Mouse (Mus musculus): ENCODE data around the gene Exoc3l2. TPM values are rescaled to one million over a fixed set of nuclear protein-coding genes. Genes with fewer than 3 reads are reported as not detected.

Exoc3l2 gene
- total RNA-seq, 2 experiments from 2014 or later, result 41.1 to 49.6 TPM

- peak; percentile 38 to 44 for DNase-seq
Observed at GRCm38 (mm10) chr7:19456628-19457027, 6.5 kb upstream of the Exoc3l2 start.

- no peak for DNase-seq
Observed at GRCm38 (mm10) chr7:19457414-19458071, 5.6 kb upstream of the Exoc3l2 start.

DNA sequence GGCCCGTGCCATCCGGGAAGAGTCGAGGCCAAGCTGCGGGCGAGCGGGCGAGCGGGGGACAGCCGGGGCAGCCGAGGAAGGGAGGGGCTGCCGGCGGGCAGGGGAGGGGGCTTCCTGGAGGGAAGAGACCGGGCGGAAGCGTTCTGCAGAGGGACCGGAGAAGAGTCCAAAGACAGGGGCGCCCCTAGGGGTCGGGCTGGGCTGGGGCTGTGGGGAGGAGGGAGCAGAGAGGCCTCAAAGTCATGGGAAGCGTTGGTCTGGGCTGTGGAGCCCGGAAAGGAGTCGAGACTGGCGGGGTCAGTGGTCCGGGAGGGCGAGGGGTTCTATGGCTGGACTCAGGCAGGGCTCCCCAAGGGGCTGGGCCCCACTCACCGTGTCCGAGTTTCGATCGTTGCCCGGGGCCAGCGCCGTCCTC is 5.1 kb upstream of the Exoc3l2 start:
- DNase-seq, result peak; percentile 60 to 75

DNA sequence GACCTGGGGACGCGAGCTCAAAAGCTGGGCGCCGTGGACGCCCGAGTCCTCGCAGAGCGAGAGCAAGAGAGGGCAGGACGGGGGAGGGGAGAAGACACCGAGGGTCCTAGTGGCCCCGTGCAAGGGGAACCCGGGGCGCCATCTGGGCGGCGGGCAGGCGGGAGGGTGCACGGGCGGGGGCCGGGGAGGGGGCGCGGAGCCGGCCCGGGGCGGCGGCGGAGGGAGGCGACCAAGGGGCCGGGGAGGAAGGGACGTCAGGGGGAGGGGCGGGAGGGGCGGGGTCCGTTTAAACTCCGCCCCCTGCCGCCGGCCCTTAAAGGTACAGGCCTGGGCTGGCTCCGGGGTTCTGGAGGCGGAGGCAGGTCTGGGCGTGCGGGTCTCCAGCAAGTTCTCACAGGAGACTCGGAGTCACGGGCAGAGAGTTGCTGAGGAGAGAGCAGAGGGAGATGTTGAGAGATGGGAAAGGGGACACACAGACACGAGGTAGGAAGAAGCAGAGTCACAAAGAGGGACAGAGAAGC is 4.5 kb upstream of the Exoc3l2 start, which contains the start of gene Mark4:
TSS of gene Mark4 (minus strand) at position 231 of the 521 bp plus-strand sequence.
- peak; percentile 87 to 90 for DNase-seq

- no peak for DNase-seq
Observed at GRCm38 (mm10) chr7:19459144-19459870, 3.8 kb upstream of the Exoc3l2 start.

DNA sequence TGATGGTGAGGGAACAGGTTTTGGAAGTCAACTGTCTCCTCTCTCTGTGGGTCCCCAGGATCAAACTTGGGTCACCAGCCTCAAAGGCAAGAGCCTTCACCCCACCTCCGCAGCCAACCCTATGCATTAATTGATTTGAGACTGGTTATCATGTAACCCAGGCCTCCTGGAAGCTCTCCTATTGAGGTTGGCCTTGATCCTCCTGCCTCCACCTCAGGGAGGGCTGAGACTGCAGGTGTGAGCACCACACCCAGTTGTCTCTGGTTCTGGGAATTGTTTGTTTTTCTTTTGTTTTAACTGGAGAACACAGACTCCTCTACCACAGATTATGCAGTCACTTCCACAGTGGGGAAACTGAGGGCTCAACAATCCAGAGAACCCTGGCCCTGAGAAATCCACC is 2.6 kb upstream of the Exoc3l2 start:
- DNase-seq, result no peak

DNA sequence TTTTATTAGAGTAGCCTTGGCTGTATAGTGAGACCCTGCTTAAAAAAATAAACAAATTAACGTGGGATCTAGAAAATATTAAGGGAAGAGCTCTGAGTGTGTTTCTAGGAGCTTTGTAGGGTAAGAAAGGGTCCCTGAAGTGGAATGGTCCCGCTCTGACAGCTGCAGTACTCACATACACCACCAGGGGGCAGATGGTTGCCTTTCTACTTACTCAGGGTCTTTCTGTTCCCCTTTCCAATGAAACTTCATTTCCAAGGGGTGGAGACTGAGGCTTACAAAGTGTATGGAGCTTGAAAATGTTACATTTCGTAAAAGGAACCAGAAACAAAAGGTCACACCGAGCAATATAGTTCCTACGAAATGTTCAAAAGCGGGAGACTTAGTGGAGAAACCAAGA is 1.6 kb upstream of the Exoc3l2 start:
- DNase-seq, result peak; percentile 81 to 87

DNA sequence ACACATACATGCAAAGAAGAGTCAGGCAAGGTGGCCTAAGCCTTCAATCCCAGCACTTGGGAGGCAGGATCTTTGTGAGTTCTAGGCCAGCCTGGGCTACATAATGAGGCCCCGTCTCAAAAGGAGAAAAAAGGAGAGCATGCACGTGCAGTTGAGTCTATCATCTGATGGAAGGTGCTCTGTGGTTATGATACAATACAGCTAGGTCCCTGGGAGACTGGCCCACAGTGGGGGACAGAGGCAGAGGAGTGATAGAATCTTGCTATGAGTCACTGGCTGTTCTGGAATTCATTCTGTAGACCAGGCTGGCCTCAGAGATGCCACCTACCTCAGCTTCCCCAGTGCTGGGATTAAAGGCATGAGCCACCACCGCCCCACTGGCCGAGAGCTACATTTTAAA is 688 bp upstream of the Exoc3l2 start:
- no peak for DNase-seq

- peak; percentile 40 to 48 for DNase-seq
Observed at GRCm38 (mm10) chr7:19464367-19465307, 1.5 kb downstream of the Exoc3l2 start.

DNA sequence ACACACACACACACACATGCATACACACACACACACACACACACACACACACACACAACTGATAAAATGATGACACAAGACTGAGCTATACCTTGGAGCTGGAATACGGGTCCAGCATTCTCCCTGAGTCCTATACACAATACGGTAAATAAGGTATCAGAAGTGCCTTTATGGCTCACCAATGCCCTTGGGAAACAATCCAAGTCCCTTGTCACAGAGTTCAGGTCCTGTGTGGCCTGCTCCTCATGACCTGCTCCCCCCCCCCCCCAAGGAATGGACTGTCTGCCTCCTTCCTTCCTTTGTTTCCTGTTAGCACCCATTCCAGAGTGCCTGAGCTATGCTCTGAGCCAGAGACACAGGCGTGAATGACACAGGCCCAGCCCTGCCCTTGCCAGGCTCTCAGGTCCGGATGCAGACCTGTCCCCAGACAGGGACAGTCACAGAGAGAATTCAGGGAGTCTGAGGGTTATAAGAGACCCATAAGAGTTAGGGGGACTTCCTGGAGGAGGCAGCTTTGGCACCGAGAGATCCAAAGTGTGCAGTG is 3.5 kb downstream of the Exoc3l2 start:
- DNase-seq, result peak; percentile 44 to 49

DNA sequence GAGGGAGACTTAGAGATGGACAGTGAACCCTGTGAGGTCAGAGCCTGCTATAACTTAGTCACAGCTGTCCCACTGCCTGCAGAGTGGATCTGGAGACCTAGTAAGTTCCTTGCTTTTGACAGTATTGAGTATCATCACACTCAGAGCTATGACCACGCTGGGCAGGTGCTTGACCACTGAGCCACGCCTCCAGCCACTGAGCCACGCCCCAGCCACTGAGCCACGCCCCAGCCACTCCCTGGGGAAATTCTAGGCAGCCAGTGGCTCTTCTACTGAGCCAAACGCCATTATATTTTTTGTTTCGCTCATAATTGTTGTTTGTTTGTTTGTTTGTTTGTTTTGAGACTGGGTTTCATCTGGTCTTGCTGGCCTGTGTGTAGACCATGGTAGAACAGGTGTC is 4.5 kb downstream of the Exoc3l2 start:
- DNase-seq, result peak in 1 of 2 experiments; percentile 63

DNA sequence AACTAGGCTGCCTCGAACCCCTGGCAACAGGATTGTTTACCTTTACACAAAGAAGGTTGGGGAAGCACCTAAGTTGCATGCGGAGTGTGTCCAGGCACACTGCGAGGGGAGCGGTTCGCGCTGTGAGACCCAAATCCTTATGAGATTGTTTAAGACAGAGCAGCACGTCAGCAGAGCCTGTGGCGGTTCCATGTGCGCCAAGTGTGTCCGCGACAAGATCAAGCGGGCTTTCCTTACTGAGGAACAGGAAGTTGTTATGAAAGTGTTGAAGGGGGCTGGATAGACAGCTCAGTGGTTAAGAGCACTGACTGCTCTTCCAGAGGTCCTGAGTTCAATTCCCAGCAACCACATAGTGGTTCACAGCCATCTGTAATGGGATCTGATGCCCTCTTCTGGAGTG is 5.1 kb downstream of the Exoc3l2 start:
- DNase-seq, result no peak

- DNase-seq, result no peak
Observed at GRCm38 (mm10) chr7:19469404-19469803, 6.3 kb downstream of the Exoc3l2 start.

GRCm38 (mm10) chr7:19470308-19470707 is 7.2 kb downstream of the Exoc3l2 start:
- DNase-seq, result no peak

- DNase-seq, result peak; percentile 54 to 77
Observed at GRCm38 (mm10) chr7:19472403-19472802, 9.3 kb downstream of the Exoc3l2 start.

DNA sequence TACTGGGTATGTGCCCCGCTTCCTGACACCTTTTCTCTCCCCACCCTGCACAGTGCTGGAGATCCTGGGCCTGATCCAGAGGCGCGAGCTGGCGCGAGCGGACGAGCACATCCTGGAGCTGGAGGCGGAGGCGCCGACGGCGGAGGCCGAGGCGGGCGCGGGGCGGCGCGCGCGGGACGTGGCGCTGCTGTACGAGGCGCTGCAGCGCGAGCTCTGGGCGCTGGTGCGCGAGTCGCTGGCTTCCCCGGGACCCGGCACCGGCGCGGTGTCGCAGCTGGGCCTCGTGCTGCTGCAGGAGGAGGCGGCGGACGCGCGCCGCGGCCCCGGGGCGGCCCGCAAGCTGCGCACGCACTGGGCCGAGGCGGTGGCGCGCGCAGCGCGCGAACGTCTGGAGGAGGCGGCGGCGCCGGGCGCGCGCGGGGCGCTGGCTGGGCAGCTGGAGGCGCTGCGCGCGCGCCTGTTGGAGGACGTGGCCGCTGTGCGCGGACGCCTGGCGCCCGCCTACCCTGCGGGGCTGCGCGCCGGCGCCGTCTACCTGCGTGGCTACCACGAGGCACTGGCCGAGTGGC is 10.8 kb downstream of the Exoc3l2 start:
- peak; percentile 87 to 91 for DNase-seq

DNA sequence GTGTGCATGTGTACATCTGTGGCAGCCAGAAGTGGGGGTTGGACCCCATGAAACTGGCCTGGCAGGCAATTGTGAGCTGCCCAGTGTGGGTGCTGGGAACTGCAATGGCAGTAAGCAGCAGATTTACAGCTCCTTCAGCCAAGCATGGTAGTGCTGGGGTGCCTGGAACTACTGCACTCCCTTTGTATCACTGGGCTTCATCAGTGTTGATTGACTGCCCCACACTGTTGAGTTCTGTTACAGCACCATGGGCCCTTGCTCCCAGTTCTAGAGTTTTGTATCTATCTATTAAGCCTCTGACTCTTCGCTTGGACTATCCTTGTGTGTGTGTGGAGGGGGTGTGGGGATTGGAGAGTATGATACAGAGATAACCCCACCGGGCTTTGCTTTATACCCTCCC is 14.0 kb downstream of the Exoc3l2 start:
- DNase-seq, result no peak

GRCm38 (mm10) chr7:19477624-19478384 is 14.7 kb downstream of the Exoc3l2 start:
- DNase-seq, result peak; percentile 49 to 62

GRCm38 (mm10) chr7:19483281-19483680 is 20.1 kb downstream of the Exoc3l2 start:
- no peak for DNase-seq

DNA sequence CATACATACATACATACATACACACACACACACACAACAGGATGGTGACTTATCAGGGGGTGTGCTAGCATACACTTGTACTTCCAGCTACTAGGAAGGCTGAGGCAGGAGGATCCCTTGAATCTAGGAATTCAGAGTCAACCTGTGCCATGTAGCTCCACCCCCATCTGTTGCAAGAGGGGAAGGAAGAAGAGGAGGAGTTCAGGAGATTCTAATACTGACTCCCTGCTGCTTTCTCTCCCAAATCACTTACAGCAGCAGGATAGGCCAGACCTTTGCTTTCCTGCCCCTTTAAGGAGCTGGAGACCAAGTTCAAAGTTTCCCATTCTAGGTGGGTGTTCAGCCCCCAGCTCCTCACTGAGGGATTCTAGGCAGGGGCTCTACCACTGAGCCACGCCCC is 22.4 kb downstream of the Exoc3l2 start:
- DNase-seq, result no peak

DNA sequence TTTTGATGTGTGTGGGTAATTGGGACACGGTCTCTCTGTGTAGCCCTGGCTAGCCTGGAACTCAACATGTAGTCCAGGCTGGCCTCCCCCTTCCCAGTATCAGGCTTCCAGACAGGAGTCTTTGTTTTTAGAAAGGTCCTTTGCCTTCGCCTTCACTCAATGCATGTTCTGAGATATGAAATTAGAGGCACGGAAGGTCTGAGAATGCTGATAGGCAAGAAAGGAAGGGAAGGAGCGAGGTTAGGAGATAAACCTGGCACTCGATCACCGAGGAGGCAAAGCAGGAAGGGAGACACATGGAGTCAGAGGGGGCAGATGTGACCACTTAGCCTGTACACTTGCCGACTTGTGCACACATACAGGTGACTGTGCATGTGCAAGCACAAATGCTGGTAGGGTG is 23.4 kb downstream of the Exoc3l2 start:
- DNase-seq, result no peak

All from adrenal gland, postnatal 36 days (tissue).